Mouse (Mus musculus): Measurements from ENCODE around the gene Brd4. TPM values are rescaled to one million over a fixed set of nuclear protein-coding genes. Genes with fewer than 3 reads are reported as not detected.

Brd4 gene
- polyA plus RNA-seq, 1 experiment from 2014 or later, result 20.2 TPM

DNA sequence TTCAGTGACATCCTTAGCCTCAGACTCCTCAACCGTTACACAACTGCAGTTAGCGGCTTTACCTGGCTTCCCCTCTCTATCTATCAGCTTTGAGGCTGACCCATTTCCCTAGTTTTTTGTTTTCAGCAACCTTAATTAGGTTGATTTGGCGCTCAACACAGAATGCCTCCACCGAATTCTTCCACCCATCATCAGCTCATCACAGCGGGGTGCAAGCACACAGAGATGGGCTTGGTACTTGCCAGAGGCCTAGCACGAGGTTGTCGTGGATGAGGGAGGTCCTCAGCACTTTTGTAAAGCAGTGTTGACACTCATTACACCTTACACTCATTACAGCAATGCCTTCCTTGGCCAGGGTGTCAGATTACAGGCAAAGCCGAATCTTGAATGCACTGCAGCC is 101.5 kb downstream of the Brd4 start:
- Histone ChIP-seq H3K9me3 (ENCODE audit: low read length) (no peaks in the 10 kb centered on the region), H3K36me3 (replicated peaks; ENCODE audit: insufficient read depth, low read length) (no peaks in the 10 kb centered on the region), H3K4me3 (ENCODE audit: low read depth, low read length) (no peak overlapping the region), H3K4me1 (ENCODE audit: insufficient read depth) (no peaks in the 10 kb centered on the region), H3K4me2 (ENCODE audit: low read depth, low read length) (no peak overlapping the region), H3K27ac (ENCODE audit: low read depth) (no peak overlapping the region), H3K9ac (replicated peaks) (no peak overlapping the region), H3K27me3 (ENCODE audit: insufficient read depth, low read length) (peaks cover under 1% of the 10 kb centered on the region; the same call in 1 of the 2 replicates)
- TF ChIP-seq CTCF (IDR thresholded peaks at IDR 0.05; ENCODE audit: low read depth) (no peak), EP300 (IDR thresholded peaks at IDR 0.05; ENCODE audit: low read depth) (no peak)
- no peak for ATAC-seq
- WGBS (ENCODE audit: insufficient replicate concordance), result 58% methylated on average over 8 of the region's 8 CpGs
- no peak for DNase-seq

DNA sequence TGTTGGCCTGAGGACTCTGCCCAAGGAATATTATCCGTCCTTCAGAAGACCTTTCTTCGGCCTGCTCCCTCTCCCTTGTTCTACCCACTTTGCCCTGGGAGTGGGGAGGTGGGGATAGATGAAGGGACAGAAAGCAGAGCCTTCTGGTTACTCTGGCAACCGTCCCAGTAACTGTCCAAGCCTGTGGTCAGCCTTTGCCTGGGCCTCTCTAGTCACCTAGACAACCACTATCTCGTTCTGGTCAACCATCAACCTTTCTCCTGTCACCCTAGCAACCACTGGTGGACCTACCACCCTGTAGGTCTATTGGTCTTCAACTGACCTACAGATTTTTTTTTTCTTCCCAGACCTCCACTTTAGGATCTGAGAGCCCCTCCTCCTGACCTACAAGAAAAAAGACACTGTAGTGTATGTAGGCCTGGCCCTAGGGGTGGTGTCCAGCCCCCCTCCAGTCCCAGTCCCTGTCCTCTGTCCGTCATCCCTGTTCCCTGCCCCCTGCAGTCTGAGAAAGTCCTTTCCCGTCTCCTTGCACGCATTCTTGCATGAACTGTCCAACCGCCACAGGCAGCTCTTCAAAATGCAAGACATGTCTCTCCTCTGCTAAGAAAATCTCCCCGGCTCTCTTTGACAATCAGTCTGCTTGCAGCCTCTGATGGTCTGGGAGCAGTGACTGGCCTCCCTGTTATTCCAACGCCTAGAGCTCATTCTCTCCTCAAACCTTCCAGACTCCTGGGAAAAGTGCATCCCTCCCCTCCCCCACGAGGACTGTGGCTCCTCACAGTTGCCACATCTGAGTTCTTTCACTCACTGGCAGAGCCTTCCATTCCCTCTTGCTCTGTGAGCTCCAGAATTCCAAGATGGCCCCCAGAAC is 104.7 kb downstream of the Brd4 start:
- no peak overlapping the region for H3K4me2 ChIP-seq (ENCODE audit: low read depth, low read length)
- no peaks in the 10 kb centered on the region for H3K27me3 ChIP-seq (ENCODE audit: insufficient read depth, low read length)
- no peak overlapping the region for H3K4me3 ChIP-seq (ENCODE audit: low read depth, low read length)
- H3K9me3 ChIP-seq (ENCODE audit: low read length), result no peaks in the 10 kb centered on the region
- no peaks in the 10 kb centered on the region for H3K4me1 ChIP-seq (ENCODE audit: insufficient read depth)
- no peak overlapping the region for H3K27ac ChIP-seq (ENCODE audit: low read depth)
- no peak for DNase-seq
- no peaks in the 10 kb centered on the region for H3K36me3 ChIP-seq (replicated peaks; ENCODE audit: insufficient read depth, low read length)
- H3K9ac ChIP-seq (replicated peaks), result no peak overlapping the region
- 69% methylated on average over 11 of the region's 11 CpGs for WGBS (ENCODE audit: insufficient replicate concordance)
- no peak for ATAC-seq
- TF ChIP-seq CTCF (IDR thresholded peaks at IDR 0.05; ENCODE audit: low read depth), result no peak
- TF ChIP-seq EP300 (IDR thresholded peaks at IDR 0.05; ENCODE audit: low read depth), result no peak

DNA sequence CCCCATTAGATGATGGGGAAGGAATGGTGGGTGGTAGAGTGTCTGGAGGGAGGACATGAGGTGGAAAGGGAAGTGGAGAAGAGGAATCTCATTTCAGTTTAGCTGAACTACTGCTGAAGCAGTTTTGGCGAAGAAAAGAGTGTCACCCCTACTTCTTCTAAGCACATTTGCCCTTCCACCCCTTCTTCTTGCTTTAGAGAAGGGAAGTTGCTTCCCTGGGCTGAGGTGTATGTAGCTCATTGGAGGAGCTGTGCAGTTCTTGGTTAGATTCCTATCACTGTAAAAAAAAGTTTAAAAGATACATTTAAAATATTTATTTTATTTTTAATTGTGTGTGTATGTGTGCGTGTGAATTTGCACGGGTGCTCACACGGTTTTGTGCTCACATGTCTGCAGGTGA is 107.6 kb downstream of the Brd4 start:
- Histone ChIP-seq H3K27me3 (ENCODE audit: insufficient read depth, low read length) (no peaks in the 10 kb centered on the region), H3K4me2 (ENCODE audit: low read depth, low read length) (no peak overlapping the region), H3K27ac (ENCODE audit: low read depth) (no peak overlapping the region), H3K36me3 (replicated peaks; ENCODE audit: insufficient read depth, low read length) (no peaks in the 10 kb centered on the region), H3K9me3 (ENCODE audit: low read length) (no peaks in the 10 kb centered on the region), H3K9ac (replicated peaks) (no peak overlapping the region), H3K4me1 (ENCODE audit: insufficient read depth) (no peaks in the 10 kb centered on the region), H3K4me3 (ENCODE audit: low read depth, low read length) (no peak overlapping the region)
- no peak for DNase-seq
- WGBS (ENCODE audit: insufficient replicate concordance), result 76% methylated on average over 4 of the region's 4 CpGs
- no peak for ATAC-seq
- no peak for TF ChIP-seq CTCF (IDR thresholded peaks at IDR 0.05; ENCODE audit: low read depth)
- TF ChIP-seq EP300 (IDR thresholded peaks at IDR 0.05; ENCODE audit: low read depth), result no peak

DNA sequence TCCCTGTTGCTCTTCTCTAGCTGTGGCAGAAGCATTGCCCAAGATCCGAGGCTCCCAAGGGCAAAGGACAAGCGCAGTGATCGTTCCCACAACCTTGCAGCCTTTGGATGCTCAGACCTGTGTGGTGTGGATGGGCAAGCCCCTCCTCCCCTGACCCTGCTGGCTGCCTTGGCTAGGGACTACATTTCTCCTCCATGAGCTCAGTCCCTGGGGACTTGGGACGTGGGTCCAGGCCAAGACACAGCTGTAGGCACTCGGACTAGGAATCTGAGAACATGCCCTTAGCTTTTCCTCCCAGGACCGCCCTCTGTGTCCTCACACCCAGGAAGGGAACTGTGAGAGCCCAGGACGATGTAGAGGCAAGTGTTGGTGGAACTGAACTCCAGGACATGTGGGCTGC is 111.4 kb downstream of the Brd4 start:
- Histone ChIP-seq H3K4me3 (ENCODE audit: low read depth, low read length) (no peak overlapping the region), H3K27ac (ENCODE audit: low read depth) (no peak overlapping the region), H3K9ac (replicated peaks) (no peak overlapping the region), H3K27me3 (ENCODE audit: insufficient read depth, low read length) (0 out of 2 replicates have a peak, but pooled peaks cover 3% of the 10 kb centered on the region), H3K9me3 (ENCODE audit: low read length) (no peaks in the 10 kb centered on the region), H3K4me2 (ENCODE audit: low read depth, low read length) (no peak overlapping the region), H3K4me1 (ENCODE audit: insufficient read depth) (peaks cover 5% of the 10 kb centered on the region), H3K36me3 (replicated peaks; ENCODE audit: insufficient read depth, low read length) (no peaks in the 10 kb centered on the region)
- WGBS (ENCODE audit: insufficient replicate concordance), result 70% methylated on average over 7 of the region's 7 CpGs
- TF ChIP-seq CTCF (IDR thresholded peaks at IDR 0.05; ENCODE audit: low read depth), result no peak
- TF ChIP-seq EP300 (IDR thresholded peaks at IDR 0.05; ENCODE audit: low read depth), result no peak
- no peak for ATAC-seq
- DNase-seq, result no peak

DNA sequence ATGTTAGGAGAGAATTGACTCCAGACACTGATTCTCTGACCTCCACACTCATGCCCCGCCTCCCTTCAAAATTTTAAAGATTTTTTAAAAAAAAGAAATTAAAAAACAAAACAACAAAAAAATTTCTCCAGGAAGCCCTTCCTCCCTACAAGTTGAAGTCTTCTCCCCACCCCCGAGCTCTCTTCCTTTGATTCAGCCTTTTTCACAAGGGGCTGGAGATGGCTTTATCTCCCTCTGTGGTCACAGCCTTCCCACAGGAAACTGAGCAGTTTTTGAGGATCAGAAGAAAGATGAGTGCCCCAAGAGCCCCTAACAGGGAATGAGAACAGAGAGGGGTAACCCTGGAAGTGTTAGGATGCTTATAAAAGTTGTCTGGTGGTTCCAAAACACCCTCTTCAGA is 112.0 kb downstream of the Brd4 start:
- DNase-seq (no peak), ATAC-seq (no peak)
- Histone ChIP-seq H3K27ac (ENCODE audit: low read depth) (no peak overlapping the region), H3K4me1 (ENCODE audit: insufficient read depth) (peaks cover 5% of the 10 kb centered on the region), H3K9me3 (ENCODE audit: low read length) (no peaks in the 10 kb centered on the region), H3K9ac (replicated peaks) (no peak overlapping the region), H3K4me2 (ENCODE audit: low read depth, low read length) (no peak overlapping the region), H3K4me3 (ENCODE audit: low read depth, low read length) (no peak overlapping the region), H3K27me3 (ENCODE audit: insufficient read depth, low read length) (0 out of 2 replicates have a peak, but pooled peaks cover 3% of the 10 kb centered on the region), H3K36me3 (replicated peaks; ENCODE audit: insufficient read depth, low read length) (no peaks in the 10 kb centered on the region)
- TF ChIP-seq EP300 (IDR thresholded peaks at IDR 0.05; ENCODE audit: low read depth), result no peak
- no peak for TF ChIP-seq CTCF (IDR thresholded peaks at IDR 0.05; ENCODE audit: low read depth)
- 71% methylated on average over 2 of the region's 2 CpGs for WGBS (ENCODE audit: insufficient replicate concordance)

DNA sequence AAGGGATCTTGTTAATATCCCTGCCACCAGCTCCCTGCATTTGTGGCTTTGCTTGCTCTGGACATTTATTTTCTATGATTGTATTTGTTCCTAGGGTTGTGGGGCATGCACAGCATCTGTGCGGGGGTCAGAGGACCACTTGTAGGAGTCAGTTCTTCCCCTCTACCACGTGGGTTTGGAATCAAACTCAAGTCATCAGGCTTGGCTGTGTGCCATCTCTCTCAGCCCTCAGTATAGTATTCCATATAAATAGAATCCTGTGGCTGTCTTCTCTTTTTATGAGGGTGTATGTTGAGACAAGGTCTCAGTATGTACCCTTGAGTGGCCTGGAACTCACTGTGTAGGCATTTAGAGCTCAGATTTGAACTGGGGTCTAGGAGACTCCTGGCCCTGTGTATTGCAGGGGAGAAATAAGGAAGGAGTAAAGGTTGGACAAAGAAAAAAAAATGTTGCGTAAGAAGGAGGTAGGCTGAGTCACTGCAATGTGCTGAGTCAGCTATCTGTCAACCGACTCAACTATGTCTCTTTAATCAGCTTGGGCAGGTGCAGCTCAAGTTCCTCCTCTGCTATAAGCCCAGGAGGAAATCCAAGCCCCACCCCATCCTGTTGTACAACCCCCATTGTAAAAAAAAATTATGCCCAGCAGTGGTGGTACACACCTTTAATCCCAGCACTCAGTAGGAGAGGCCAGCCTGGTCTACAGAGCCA is 114.8 kb downstream of the Brd4 start:
- Histone ChIP-seq H3K4me1 (ENCODE audit: insufficient read depth) (peaks cover 19% of the 10 kb centered on the region), H3K9ac (replicated peaks) (no peak overlapping the region), H3K4me3 (ENCODE audit: low read depth, low read length) (no peak overlapping the region), H3K27ac (ENCODE audit: low read depth) (no peak overlapping the region), H3K36me3 (replicated peaks; ENCODE audit: insufficient read depth, low read length) (no peaks in the 10 kb centered on the region), H3K9me3 (ENCODE audit: low read length) (no peaks in the 10 kb centered on the region), H3K4me2 (ENCODE audit: low read depth, low read length) (no peak overlapping the region), H3K27me3 (ENCODE audit: insufficient read depth, low read length) (peaks cover 27% of the 10 kb centered on the region)
- DNase-seq (no peak), ATAC-seq (peak; percentile 29; the same call in 1 of the 2 replicates)
- TF ChIP-seq EP300 (IDR thresholded peaks at IDR 0.05; ENCODE audit: low read depth) (peak; percentile 49; the same call in 1 of the 2 replicates), CTCF (IDR thresholded peaks at IDR 0.05; ENCODE audit: low read depth) (no peak)
- 33% methylated on average over 4 of the region's 4 CpGs for WGBS (ENCODE audit: insufficient replicate concordance)

All from liver, postnatal 0 days (tissue).